Mouse (Mus musculus) liver, adult 2 months (tissue): ENCODE data around the gene Gm10190.

Source experiments
- CTCF ChIP-seq: fragments of 200-500 bp; IDR thresholded peaks from 2 replicates; pipeline ENCODE4 v1.5.1; 2011; ENCODE audit warnings: low read depth, low read length, control low read depth
- POLR2A ChIP-seq: fragments of 200-500 bp; IDR thresholded peaks from 2 replicates; pipeline ENCODE4 v1.6.1; 2011; ENCODE audit warnings: low read length, control low read depth; ENCODE audit not compliant: insufficient read depth; ENCODE audit errors: extremely low read depth

DNA sequence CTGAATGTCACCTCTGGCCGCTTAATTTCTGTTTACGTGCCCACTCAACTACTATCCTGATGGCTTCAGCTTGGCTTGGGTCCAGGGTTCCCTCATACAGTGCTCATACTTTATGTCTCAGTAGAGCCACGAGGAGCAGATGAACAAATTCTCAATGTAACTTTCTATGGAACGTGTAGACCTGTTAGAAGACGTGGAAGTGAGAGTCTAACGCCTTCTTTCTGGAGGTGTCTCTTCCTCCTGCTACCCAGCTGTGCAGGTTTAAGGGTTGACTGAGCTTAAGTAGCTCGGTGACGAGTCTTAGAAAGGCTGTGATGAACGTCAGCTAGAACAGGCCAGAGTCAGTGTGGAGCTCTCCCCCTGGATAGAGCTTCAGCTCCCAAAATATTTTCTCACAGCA is 4.7 kb downstream of the Gm10190 start:
- no peak for TF ChIP-seq CTCF
- TF ChIP-seq POLR2A, result no peak
